Mouse (Mus musculus) embryonic facial prominence, embryonic 15.5 days (tissue): ENCODE results near the gene Qtrt1. TPM values are rescaled to one million over a fixed set of nuclear protein-coding genes. Genes with fewer than 3 reads are reported as not detected.
A peak's percentile ranks its signal among the peaks of the same experiment; 100 is the strongest.

Experiments
- ATAC-seq: fragments of 200-750 bp; cut with Nextera tagmentation; 2 replicates; pipeline ENCODE4 v1.8.0; 2017; ENCODE audit warnings: low read depth, moderate TSS enrichment; ENCODE audit not compliant: insufficient number of reproducible peaks, low FRiP score, low TSS enrichment
- H3K27ac ChIP-seq: fragments of 300-500 bp; sonication (generic); replicated peaks from 2 replicates; pipeline ENCODE4 v1.5.1; 2015; ENCODE audit warnings: mild to moderate bottlenecking, inconsistent platforms
- H3K27me3 ChIP-seq: fragments of 300-500 bp; sonication (generic); 2 replicates; pipeline ENCODE4 v1.6.1; 2015; ENCODE audit warnings: inconsistent platforms
- H3K36me3 ChIP-seq: fragments of 300-500 bp; sonication (generic); 2 replicates; pipeline ENCODE4 v1.6.1; 2015; ENCODE audit warnings: mild to moderate bottlenecking, inconsistent platforms
- H3K4me1 ChIP-seq: fragments of 300-500 bp; sonication (generic); 2 replicates; pipeline ENCODE4 v1.6.1; 2015; ENCODE audit warnings: inconsistent platforms
- H3K4me2 ChIP-seq: fragments of 300-500 bp; sonication (generic); replicated peaks from 2 replicates; pipeline ENCODE4 v1.6.1; 2015; ENCODE audit warnings: mild to moderate bottlenecking, inconsistent platforms
- H3K4me3 ChIP-seq: fragments of 300-500 bp; sonication (generic); replicated peaks from 2 replicates; pipeline ENCODE4 v1.5.1; 2015; ENCODE audit warnings: mild to moderate bottlenecking, inconsistent platforms
- H3K9ac ChIP-seq: fragments of 300-500 bp; sonication (generic); 2 replicates; pipeline ENCODE4 v1.6.1; 2015; ENCODE audit warnings: inconsistent platforms
- H3K9me3 ChIP-seq: fragments of 300-500 bp; sonication (generic); replicated peaks from 2 replicates; pipeline ENCODE4 v1.6.1; 2016; ENCODE audit warnings: inconsistent platforms
- WGBS: fragments of 180-500 bp; shearing (Covaris S2); methylation state at CpG from one replicate; pipeline ENCODE4 v1.1.7; 2015; 5-methylcytosine and 5-hydroxymethylcytosine counted together
- polyA plus RNA-seq: library from polyadenylated mRNA; unstranded; fragments of >200 nt; fragmentation: Nextera tagmentation; extraction: Ambion mirVana; gene quantifications from 2 replicates; pipeline ENCODE4 v1.2.1, GENCODE M21; 2015

Qtrt1 gene
- 47.5 and 48.6 TPM in 2 replicates for polyA plus RNA-seq

GRCm38 (mm10) chr9:21411669-21412550 is at the start of gene Qtrt1:
Qtrt1 (plus strand) TSS chr9:21411837.
- Histone ChIP-seq H3K27ac (peak within 1 kb of the TSS; percentile 48; the same call in 1 of the 2 replicates), H3K4me2 (peak within 1 kb of the TSS; percentile 87), H3K36me3 (peaks cover 21% of the 10 kb centered on the region), H3K9ac (peak within 1 kb of the TSS; percentile 49), H3K4me1 (peaks cover 15% of the 10 kb centered on the region), H3K27me3 (no peaks in the 10 kb centered on the region), H3K4me3 (peak within 1 kb of the TSS; percentile 73), H3K9me3 (no peaks in the 10 kb centered on the region)
- ATAC-seq: peak; percentile 92
- WGBS: 2% methylated on average over 53 of the region's 53 CpGs

- 32% methylated on average over 14 of the region's 14 CpGs for WGBS
- no peak for ATAC-seq
Measured at GRCm38 (mm10) chr9:21366541-21367220, 45.0 kb upstream of the Qtrt1 start.

GRCm38 (mm10) chr9:21367357-21368111 is 44.1 kb upstream of the Qtrt1 start, which contains the start of gene Ilf3:
Ilf3 (plus strand) TSS chr9:21367871.
- peak within 1 kb of the TSS; percentile 85 for H3K4me3 ChIP-seq
- peak within 1 kb of the TSS; percentile 95 for H3K27ac ChIP-seq
- under 1% methylated on average over 59 of the region's 66 CpGs for WGBS
- 0 out of 2 replicates have a peak, but pooled peaks cover 2% of the 10 kb centered on the region for H3K27me3 ChIP-seq
- peaks cover 10% of the 10 kb centered on the region; the same call in 1 of the 2 replicates for H3K36me3 ChIP-seq
- H3K4me1 ChIP-seq: peaks cover 21% of the 10 kb centered on the region
- H3K4me2 ChIP-seq: peak within 1 kb of the TSS; percentile 79
- H3K9me3 ChIP-seq: no peaks in the 10 kb centered on the region
- peak within 1 kb of the TSS; percentile 74 for H3K9ac ChIP-seq
- peak; percentile 94 for ATAC-seq

More at GRCm38 (mm10) chr9:21366541-21367220, 45.0 kb upstream of the Qtrt1 start:
- Histone ChIP-seq H3K4me1 (peaks cover 21% of the 10 kb centered on the region), H3K9ac (peak overlapping the region; percentile 44; the same call in 1 of the 2 replicates), H3K4me2 (peak overlapping the region; percentile 69), H3K27ac (peak overlapping the region; percentile 92), H3K27me3 (0 out of 2 replicates have a peak, but pooled peaks cover 2% of the 10 kb centered on the region), H3K36me3 (0 out of 2 replicates have a peak, but pooled peaks cover 3% of the 10 kb centered on the region), H3K4me3 (peak overlapping the region; percentile 85), H3K9me3 (no peaks in the 10 kb centered on the region)

DNA sequence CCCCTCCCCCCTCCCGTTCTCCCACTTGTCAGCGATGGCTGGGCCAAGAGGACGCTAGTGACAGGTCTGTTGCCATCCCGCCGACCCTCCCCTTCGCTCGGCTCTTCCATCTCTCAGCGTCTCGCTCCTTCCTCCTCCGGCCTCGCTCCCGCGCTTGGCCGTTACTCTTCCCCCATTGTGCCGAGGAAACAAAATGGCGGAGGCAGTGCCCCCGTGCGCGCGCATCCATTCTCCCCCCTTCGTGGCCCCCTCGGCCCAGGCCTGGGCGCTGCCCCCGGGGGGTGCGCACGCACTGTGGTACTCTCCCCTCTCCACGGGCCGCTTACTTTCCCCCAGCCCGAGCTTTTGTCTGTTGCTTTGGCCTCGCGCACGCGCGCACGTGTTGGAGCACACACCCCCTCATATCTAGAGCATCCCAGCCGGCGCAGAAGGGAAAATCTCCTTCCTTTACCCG is 43.5 kb upstream of the Qtrt1 start:
- peaks cover 15% of the 10 kb centered on the region for H3K36me3 ChIP-seq
- H3K4me1 ChIP-seq: peaks cover 21% of the 10 kb centered on the region
- ATAC-seq: peak; percentile 41
- no peaks in the 10 kb centered on the region for H3K9me3 ChIP-seq
- no peaks in the 10 kb centered on the region for H3K27me3 ChIP-seq
- H3K9ac ChIP-seq: peak overlapping the region; percentile 74
- WGBS: under 1% methylated on average over 38 of the region's 38 CpGs
- peak overlapping the region; percentile 95 for H3K27ac ChIP-seq
- H3K4me3 ChIP-seq: peak overlapping the region; percentile 85
- H3K4me2 ChIP-seq: peak overlapping the region; percentile 79

GRCm38 (mm10) chr9:21369080-21369479 is 42.6 kb upstream of the Qtrt1 start:
- ATAC-seq: no peak
- 55% methylated on average over 11 of the region's 11 CpGs for WGBS
- Histone ChIP-seq H3K9me3 (no peaks in the 10 kb centered on the region), H3K4me2 (peak overlapping the region; percentile 79), H3K27me3 (no peaks in the 10 kb centered on the region), H3K36me3 (peaks cover 19% of the 10 kb centered on the region), H3K27ac (no peak overlapping the region), H3K9ac (peak overlapping the region; percentile 18; the same call in 1 of the 2 replicates), H3K4me3 (peak overlapping the region; percentile 85), H3K4me1 (peaks cover 21% of the 10 kb centered on the region)

DNA sequence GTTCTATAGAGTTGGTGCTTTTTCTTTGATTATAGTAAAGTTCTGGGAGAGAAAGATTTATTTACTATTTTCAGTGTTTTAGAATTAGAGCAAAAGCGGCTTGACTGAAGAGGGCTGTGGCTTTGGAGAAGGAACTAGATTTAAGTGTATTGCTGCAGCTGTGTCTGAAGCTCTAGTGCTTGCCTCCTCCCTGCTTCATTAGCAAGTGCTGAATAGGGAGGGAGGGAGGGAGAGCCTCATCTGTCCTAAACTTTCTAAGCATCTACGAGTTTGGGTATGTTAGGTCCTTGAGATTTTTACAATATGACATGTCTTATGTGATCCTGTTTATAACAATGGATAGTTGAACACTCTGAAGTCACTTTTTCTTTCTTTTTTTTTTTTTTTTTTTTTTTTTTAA is 40.8 kb upstream of the Qtrt1 start:
- Histone ChIP-seq H3K4me2 (no peak overlapping the region), H3K4me1 (peaks cover 21% of the 10 kb centered on the region), H3K9me3 (no peaks in the 10 kb centered on the region), H3K27me3 (no peaks in the 10 kb centered on the region), H3K36me3 (peaks cover 22% of the 10 kb centered on the region), H3K27ac (no peak overlapping the region), H3K9ac (no peak overlapping the region), H3K4me3 (no peak overlapping the region)
- 83% methylated on average over 2 of the region's 2 CpGs for WGBS
- no peak for ATAC-seq

- H3K27me3 ChIP-seq: no peaks in the 10 kb centered on the region
- no peak overlapping the region for H3K4me3 ChIP-seq
- no peak overlapping the region for H3K9ac ChIP-seq
- H3K27ac ChIP-seq: no peak overlapping the region
- H3K4me2 ChIP-seq: no peak overlapping the region
- H3K4me1 ChIP-seq: peaks cover 23% of the 10 kb centered on the region
- WGBS: 53% methylated on average over 1 of the region's 1 CpGs
- H3K36me3 ChIP-seq: peaks cover 22% of the 10 kb centered on the region
- H3K9me3 ChIP-seq: no peaks in the 10 kb centered on the region
- ATAC-seq: no peak
Measured at GRCm38 (mm10) chr9:21372508-21372907, 39.1 kb upstream of the Qtrt1 start.

DNA sequence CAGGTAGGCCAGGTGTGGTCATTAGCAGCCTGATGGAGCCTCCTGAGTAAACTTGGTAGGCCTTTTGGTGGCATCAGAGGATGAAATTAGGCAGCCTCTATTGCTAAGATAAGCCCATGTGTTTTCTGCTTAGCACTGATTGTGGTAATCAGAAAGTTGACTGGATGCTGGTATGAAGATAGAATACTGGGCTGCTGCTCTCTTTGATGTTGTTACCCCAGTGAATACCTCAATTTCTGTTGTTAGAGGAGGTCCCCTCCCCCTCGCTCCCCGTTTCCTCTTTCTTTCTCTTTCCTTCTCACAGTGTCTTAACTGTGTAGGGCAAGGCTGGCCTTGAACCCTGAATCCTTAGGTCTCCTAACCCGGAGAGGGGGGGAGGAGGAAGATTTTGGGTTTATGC is 32.4 kb upstream of the Qtrt1 start:
- H3K9ac ChIP-seq: no peak overlapping the region
- H3K36me3 ChIP-seq: peaks cover 28% of the 10 kb centered on the region; the same call in 1 of the 2 replicates
- no peak overlapping the region for H3K4me2 ChIP-seq
- H3K27ac ChIP-seq: no peak overlapping the region
- no peaks in the 10 kb centered on the region for H3K27me3 ChIP-seq
- ATAC-seq: no peak
- WGBS: 91% methylated on average over 3 of the region's 3 CpGs
- H3K9me3 ChIP-seq: no peaks in the 10 kb centered on the region
- H3K4me1 ChIP-seq: peaks cover 20% of the 10 kb centered on the region; the same call in 1 of the 2 replicates
- H3K4me3 ChIP-seq: no peak overlapping the region

GRCm38 (mm10) chr9:21380868-21381267 is 30.8 kb upstream of the Qtrt1 start:
- H3K9ac ChIP-seq: no peak overlapping the region
- H3K27ac ChIP-seq: no peak overlapping the region
- H3K36me3 ChIP-seq: peaks cover 25% of the 10 kb centered on the region; the same call in 1 of the 2 replicates
- H3K4me2 ChIP-seq: no peak overlapping the region
- no peak for ATAC-seq
- no peaks in the 10 kb centered on the region for H3K9me3 ChIP-seq
- H3K4me3 ChIP-seq: no peak overlapping the region
- H3K4me1 ChIP-seq: peaks cover 20% of the 10 kb centered on the region; the same call in 1 of the 2 replicates
- no peaks in the 10 kb centered on the region for H3K27me3 ChIP-seq

GRCm38 (mm10) chr9:21383966-21384365 is 27.7 kb upstream of the Qtrt1 start:
- Histone ChIP-seq H3K27me3 (no peaks in the 10 kb centered on the region), H3K4me1 (0 out of 2 replicates have a peak, but pooled peaks cover 6% of the 10 kb centered on the region), H3K27ac (no peak overlapping the region), H3K9me3 (no peaks in the 10 kb centered on the region), H3K4me2 (no peak overlapping the region), H3K36me3 (peaks cover 31% of the 10 kb centered on the region), H3K4me3 (no peak overlapping the region), H3K9ac (no peak overlapping the region)
- no peak for ATAC-seq
